Mouse (Mus musculus) ES-E14 (cell line): ENCODE results near the gene Lurap1l. TPM values are rescaled to one million over a fixed set of nuclear protein-coding genes. Genes with fewer than 3 reads are reported as not detected.

Source experiments
- DNase-seq: peaks from one replicate; pipeline ENCODE4 v3.0.0-alpha.2; 2013; ENCODE audit warnings: low read depth, low spot score
- H3K27ac ChIP-seq: 2 replicates; pipeline ENCODE4 v1.5.1; 2012; ENCODE audit warnings: low read depth, mild to moderate bottlenecking, low read length, moderate library complexity, mixed read lengths; ENCODE audit not compliant: poor library complexity, insufficient read depth, severe bottlenecking
- H3K36me3 ChIP-seq: 2 replicates; pipeline ENCODE4 v1.6.1; 2012; ENCODE audit warnings: mild to moderate bottlenecking, low read length, moderate library complexity, mixed read lengths; ENCODE audit not compliant: control insufficient read depth, poor library complexity, insufficient read depth, severe bottlenecking
- H3K4me1 ChIP-seq, 2 experiments: fragments of 150-350 bp in 1 of 2; sonication (generic) in 1 of 2; 2 replicates each; pipeline ENCODE4 v1.6.1; 2012; ENCODE audit warnings: low read length in 2 of 2, mild to moderate bottlenecking in 1 of 2, mixed read lengths in 1 of 2; ENCODE audit not compliant: control insufficient read depth in 2 of 2, insufficient read depth in 2 of 2, poor library complexity in 1 of 2
- H3K4me3 ChIP-seq, 2 experiments: fragments of 150-350 bp in 1 of 2; sonication (generic) in 1 of 2; 2 replicates each; pipeline ENCODE4 v1.5.1; 2012; ENCODE audit warnings: low read length in 2 of 2, low read depth in 1 of 2, mild to moderate bottlenecking in 1 of 2, mixed read lengths in 1 of 2; ENCODE audit not compliant: insufficient read depth in 1 of 2, poor library complexity in 1 of 2, severe bottlenecking in 1 of 2
- H3K9ac ChIP-seq: 2 replicates; pipeline ENCODE4 v1.6.1; 2012; ENCODE audit warnings: low read depth, mild to moderate bottlenecking, low read length, mixed read lengths; ENCODE audit not compliant: poor library complexity, insufficient read depth, severe bottlenecking
- H3K9me3 ChIP-seq: fragments of 150-350 bp; sonication (generic); 2 replicates; pipeline ENCODE4 v1.6.1; 2012; ENCODE audit warnings: low read depth, mild to moderate bottlenecking, low read length; ENCODE audit not compliant: control insufficient read depth, insufficient read depth
- CHD2 ChIP-seq: IDR thresholded peaks from 2 replicates; pipeline ENCODE4 v1.6.1; 2014; ENCODE audit warnings: mild to moderate bottlenecking, low read depth, low read length, inconsistent platforms
- HCFC1 ChIP-seq: IDR thresholded peaks from 2 replicates; pipeline ENCODE4 v1.6.1; 2012; ENCODE audit warnings: low read length, inconsistent platforms, borderline replicate concordance; ENCODE audit not compliant: insufficient read depth
- MAFK ChIP-seq: IDR thresholded peaks from 2 replicates; pipeline ENCODE4 v1.6.1; 2014; ENCODE audit warnings: mild to moderate bottlenecking, low read depth, low read length, inconsistent platforms; ENCODE audit not compliant: insufficient read depth
- ZC3H11A ChIP-seq: IDR thresholded peaks from 2 replicates; pipeline ENCODE4 v1.6.1; 2012; ENCODE audit warnings: low read depth, mild to moderate bottlenecking, inconsistent platforms, low read length, borderline replicate concordance
- ZNF384 ChIP-seq: IDR thresholded peaks from 2 replicates; pipeline ENCODE4 v1.6.1; 2012; ENCODE audit warnings: low read depth, low read length, inconsistent platforms
- in situ Hi-C, 2 experiments: fragments of 600-800 bp; cut with MboI; formaldehyde crosslinking; loops; one replicate each; pipeline ENCODE4 v1.15.1; 2025; ENCODE audit warnings: low sequenced_read_pairs in 2 of 2, inconsistent platforms in 1 of 2; ENCODE audit not compliant: unreplicated experiment in 2 of 2
- total RNA-seq: library from RNA; depleted of rRNA; stranded (reverse); fragments of 300-350 nt; gene quantifications from 2 replicates; pipeline ENCODE4 v1.2.3, GENCODE M21; 2012

Lurap1l gene
- total RNA-seq, 1 experiment, result 2.5 TPM

- Histone ChIP-seq H3K9me3 (no peaks in the 10 kb centered on the region), H3K36me3 (no peaks in the 10 kb centered on the region), H3K4me1 (peaks cover 0 to 2% of the 10 kb centered on the region in 2 experiments; a peak in 1 of 4 replicates), H3K4me3 (no peak overlapping the region), H3K9ac (no peak overlapping the region), H3K27ac (no peak overlapping the region)
- in situ Hi-C loops, result no loop called here
- TF ChIP-seq CHD2 (no peak), HCFC1 (no peak), ZC3H11A (no peak), MAFK (no peak), ZNF384 (no peak)
- DNase-seq, result no peak
Observed at GRCm38 (mm10) chr4:80881996-80882599, 28.3 kb upstream of the Lurap1l start.

- no peak overlapping the region for H3K27ac ChIP-seq
- DNase-seq, result no peak
- no peaks in the 10 kb centered on the region for H3K36me3 ChIP-seq
- H3K9me3 ChIP-seq, result no peaks in the 10 kb centered on the region
- in situ Hi-C loops, result no loop called here
- H3K4me3 ChIP-seq, result no peak overlapping the region
- no peak for TF ChIP-seq CHD2
- no peak for TF ChIP-seq ZNF384
- TF ChIP-seq ZC3H11A, result no peak
- no peak for TF ChIP-seq HCFC1
- no peak for TF ChIP-seq MAFK
- H3K4me1 ChIP-seq, result no peaks in the 10 kb centered on the region
- no peak overlapping the region for H3K9ac ChIP-seq
Observed at GRCm38 (mm10) chr4:80886631-80887030, 23.8 kb upstream of the Lurap1l start.

GRCm38 (mm10) chr4:80891004-80891403, 19.4 kb upstream of the Lurap1l start:
- no peak overlapping the region for H3K9ac ChIP-seq
- H3K4me3 ChIP-seq, result no peak overlapping the region
- TF ChIP-seq ZNF384 (no peak), CHD2 (no peak), ZC3H11A (no peak), MAFK (no peak)
- no peaks in the 10 kb centered on the region for H3K36me3 ChIP-seq
- no peaks in the 10 kb centered on the region for H3K9me3 ChIP-seq
- no peak overlapping the region for H3K27ac ChIP-seq
- DNase-seq, result no peak
- in situ Hi-C loops, result no loop called here
- H3K4me1 ChIP-seq, result no peaks in the 10 kb centered on the region

GRCm38 (mm10) chr4:80895278-80895894, 15.1 kb upstream of the Lurap1l start:
- Histone ChIP-seq H3K4me3 (no peak overlapping the region), H3K9ac (no peak overlapping the region), H3K9me3 (no peaks in the 10 kb centered on the region), H3K36me3 (no peaks in the 10 kb centered on the region), H3K4me1 (no peaks in the 10 kb centered on the region), H3K27ac (no peak overlapping the region)
- TF ChIP-seq ZC3H11A, result no peak
- TF ChIP-seq ZNF384, result no peak
- no peak for TF ChIP-seq HCFC1
- no peak for TF ChIP-seq CHD2
- TF ChIP-seq MAFK, result no peak
- in situ Hi-C loops, result no loop called here
- no peak for DNase-seq
